ENCODE assay signal across 9 mouse cellular contexts in the genomic region with DNA sequence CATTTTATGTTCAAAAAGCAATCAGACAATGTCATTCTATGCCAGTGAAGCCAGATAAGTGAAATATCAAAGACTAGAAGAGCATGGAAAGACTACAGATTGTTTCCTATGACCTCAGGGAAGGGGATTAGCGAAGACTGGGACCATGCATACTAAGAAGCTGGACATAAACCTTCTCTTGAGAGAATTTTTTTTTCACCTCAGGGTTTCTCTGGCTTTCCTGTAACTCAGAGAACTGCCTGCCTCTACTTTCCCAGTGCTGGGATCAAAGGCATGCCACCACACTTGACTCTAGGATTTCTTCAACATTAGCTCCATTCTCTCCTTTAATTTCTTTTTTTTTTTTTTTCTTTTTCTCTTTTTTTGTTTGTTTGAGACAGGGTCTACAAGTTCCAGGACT. TPM values are rescaled to one million over a fixed set of nuclear protein-coding genes. Genes with fewer than 3 reads are reported as not detected.
DNase-seq lines count a peak whose midpoint lies in the region; ATAC-seq and TF ChIP-seq lines count a peak whose summit lies in the region.
"Had no signal": no experiment of that assay in that cellular context is flagged by ENCODE, and none has a peak within 500 bp of the region (broad histone marks: within the 10 kb centered on the region; RNA-seq: fewer than 3 reads in every experiment).

No protein-coding gene starts in this region.

- H3K4me2 ChIP-seq in embryonic facial prominence, embryonic 15.5 days (replicated peaks) = peak overlapping the region; percentile 59
- peak overlapping the region; percentile 55 for H3K4me2 ChIP-seq in intestine, embryonic 16.5 days (ENCODE audit: low read depth, low read length)
- peak overlapping the region; percentile 70 for H3K4me2 ChIP-seq in neural tube, embryonic 12.5 days (replicated peaks)

- TF ChIP-seq CTCF in left cerebral cortex, adult 2 months (IDR thresholded peaks at IDR 0.05) = no peak

- H3K27ac ChIP-seq in left cerebral cortex, adult 2 months = no peak overlapping the region; the same call in 1 of the 2 replicates
- H3K27ac ChIP-seq in embryonic facial prominence, embryonic 15.5 days (replicated peaks) = peak overlapping the region; percentile 100
- H3K27ac ChIP-seq in intestine, embryonic 16.5 days (ENCODE audit: low read length) = peak overlapping the region; percentile 97
- no peak overlapping the region for H3K27ac ChIP-seq in neural tube, embryonic 12.5 days

- peak overlapping the region; percentile 67; the same call in 1 of the 2 replicates for H3K4me3 ChIP-seq in left cerebral cortex, adult 2 months
- H3K4me3 ChIP-seq in embryonic facial prominence, embryonic 15.5 days (replicated peaks) = peak overlapping the region; percentile 81
- peak overlapping the region; percentile 81; the same call in 1 of the 2 replicates for H3K4me3 ChIP-seq in intestine, embryonic 16.5 days (ENCODE audit: low read length)
- H3K4me3 ChIP-seq in neural tube, embryonic 12.5 days = peak overlapping the region; percentile 97; the same call in 1 of the 2 replicates

- WGBS in embryonic facial prominence, embryonic 15.5 days = 71% methylated on average over 1 of the region's 1 CpGs
- 92% methylated on average over 1 of the region's 1 CpGs for WGBS in intestine, embryonic 16.5 days
- 80% methylated on average over 1 of the region's 1 CpGs for WGBS in neural tube, embryonic 12.5 days

- intact Hi-C loops in left cerebral cortex, adult 2 months (cut with DNase I) = loop anchor here (2.0 kb wide), 1 partner anchor 258 kb away; a partner anchor contains a TSS
- intact Hi-C loops in left cerebral cortex, postnatal 25 days (cut with DNase I) = no loop called here

- H3K36me3 ChIP-seq in embryonic facial prominence, embryonic 15.5 days = no peaks in the 10 kb centered on the region
- H3K36me3 ChIP-seq in intestine, embryonic 16.5 days (ENCODE audit: control insufficient read depth, insufficient read depth, low read length) = no peaks in the 10 kb centered on the region
- no peaks in the 10 kb centered on the region for H3K36me3 ChIP-seq in neural tube, embryonic 12.5 days

- no peak for ATAC-seq in embryonic facial prominence, embryonic 15.5 days (ENCODE audit: insufficient number of reproducible peaks, low FRiP score, low TSS enrichment, low read depth)
- ATAC-seq in intestine, embryonic 16.5 days = no peak
- no peak for ATAC-seq in neural tube, embryonic 12.5 days (ENCODE audit: low FRiP score, low read depth)
- ATAC-seq: activated CD4-positive, CD25-positive, alpha-beta regulatory T cell, adult 4 months had no signal

- H3K9me3 ChIP-seq in embryonic facial prominence, embryonic 15.5 days (replicated peaks) = no peaks in the 10 kb centered on the region
- no peaks in the 10 kb centered on the region for H3K9me3 ChIP-seq in intestine, embryonic 16.5 days (ENCODE audit: control insufficient read depth, low read length)
- no peaks in the 10 kb centered on the region for H3K9me3 ChIP-seq in neural tube, embryonic 12.5 days

- H3K27me3 ChIP-seq in embryonic facial prominence, embryonic 15.5 days = no peaks in the 10 kb centered on the region
- H3K27me3 ChIP-seq in intestine, embryonic 16.5 days (replicated peaks; ENCODE audit: control insufficient read depth, insufficient read depth, low read length) = no peaks in the 10 kb centered on the region
- no peaks in the 10 kb centered on the region for H3K27me3 ChIP-seq in neural tube, embryonic 12.5 days (replicated peaks)

- no peak for DNase-seq in left cerebral cortex, adult 2 months (ENCODE audit: extremely low spot score in 1 of 2, low spot score in 2 of 2)
- DNase-seq in left cerebral cortex, postnatal 25 days (ENCODE audit: low spot score in 2 of 2) = no peak
- DNase-seq in thymus, adult 18-20 months = no peak
- no peak for DNase-seq in adrenal gland, adult 2 months
- no peak for DNase-seq in gastrocnemius, postnatal 4 days (ENCODE audit: low spot score in 2 of 2)

- H3K4me1 ChIP-seq in embryonic facial prominence, embryonic 15.5 days = peaks cover 17% of the 10 kb centered on the region
- H3K4me1 ChIP-seq in intestine, embryonic 16.5 days (ENCODE audit: control insufficient read depth, insufficient read depth, low read length) = peaks cover 11% of the 10 kb centered on the region
- H3K4me1 ChIP-seq in neural tube, embryonic 12.5 days = peaks cover 11% of the 10 kb centered on the region; the same call in 1 of the 2 replicates

- H3K9ac ChIP-seq in embryonic facial prominence, embryonic 15.5 days = 0 out of 2 replicates have a peak overlapping the region, but pooled peaks have one; percentile 70
- H3K9ac ChIP-seq in intestine, embryonic 16.5 days (ENCODE audit: low read depth, low read length) = peak overlapping the region; percentile 85
- no peak overlapping the region for H3K9ac ChIP-seq in neural tube, embryonic 12.5 days

RNA-seq across cellular contexts. Expression of a gene that starts 0.9 kb away (rescaled TPM):
- 10 to 100 TPM; 46.4 to 50.8 TPM for total RNA-seq in left cerebral cortex, adult 2 months (2021)
- 10 to 100 TPM; 51.5 to 51.8 TPM for total RNA-seq in left cerebral cortex, postnatal 25 days (2021)
- 36.5 and 36.8 TPM in 2 replicates for polyA plus RNA-seq in embryonic facial prominence, embryonic 15.5 days (2015; fragmentation: Nextera tagmentation; extraction: Ambion mirVana)
- 29.9 and 32.3 TPM in 2 replicates for polyA plus RNA-seq in intestine, embryonic 16.5 days (2015; fragmentation: Nextera tagmentation; extraction: Ambion mirVana)
- polyA plus RNA-seq in neural tube, embryonic 12.5 days (2016; fragmentation: Nextera tagmentation; extraction: Ambion mirVana) = 68.7 and 81.6 TPM in 2 replicates
- total RNA-seq in adrenal gland, adult 2 months (2021) = 10 to 100 TPM; 39.3 to 44.5 TPM
- 11.9 and 13.4 TPM in 2 replicates for polyA plus RNA-seq in adrenal gland, adult 2 months (2012; rRNA removed)
- total RNA-seq in gastrocnemius, postnatal 4 days (2021) = 10 to 100 TPM; 30.4 to 31.2 TPM

Comparison
In these comparisons a context has a peak if more than half of its experiments do, and no peak if none do; other contexts are left out.
1. H3K27ac ChIP-seq: peak in embryonic facial prominence, embryonic 15.5 days (single experiment) and intestine, embryonic 16.5 days (single experiment); none in left cerebral cortex, adult 2 months (single experiment) and neural tube, embryonic 12.5 days (single experiment).
2. Peak in every context shown above with its lines, with median percentiles within 50 percentile points of each other: H3K4me3 ChIP-seq and H3K4me2 ChIP-seq.